Mouse (Mus musculus): ENCODE data around the gene Ppfibp1.

DNA sequence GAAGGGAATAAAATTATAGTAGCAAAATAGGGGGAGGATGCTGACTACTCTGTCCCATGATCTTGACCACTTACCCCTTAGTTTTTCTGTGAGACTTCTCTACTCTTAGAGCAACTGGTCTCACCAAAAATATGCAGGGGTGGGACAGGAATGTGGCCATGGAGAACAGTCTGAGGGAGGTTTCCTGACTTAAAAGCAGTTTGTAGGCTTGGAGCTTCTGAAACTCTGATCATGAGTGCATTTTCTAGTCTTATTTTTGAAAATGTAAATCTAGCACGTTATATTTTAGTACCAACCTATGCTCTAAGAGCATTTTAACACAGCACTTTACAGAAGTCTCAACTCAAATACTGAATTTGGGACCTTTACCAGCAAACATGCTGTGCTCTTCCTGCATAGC, 70.4 kb downstream of the Ppfibp1 start:
- TF ChIP-seq POLR2A (IDR thresholded peaks at IDR 0.05; ENCODE audit: insufficient read depth, low read length): no peak
- no peak for TF ChIP-seq EP300 (IDR thresholded peaks at IDR 0.05; ENCODE audit: insufficient read depth, low read depth, low read length)
- TF ChIP-seq CTCF (IDR thresholded peaks at IDR 0.05; ENCODE audit: low read depth, low read length): no peak
